Mouse (Mus musculus): Measurements from ENCODE around the gene Grip1.
A peak's percentile ranks its signal among the peaks of the same experiment; 100 is the strongest.

Gene Grip1

DNA sequence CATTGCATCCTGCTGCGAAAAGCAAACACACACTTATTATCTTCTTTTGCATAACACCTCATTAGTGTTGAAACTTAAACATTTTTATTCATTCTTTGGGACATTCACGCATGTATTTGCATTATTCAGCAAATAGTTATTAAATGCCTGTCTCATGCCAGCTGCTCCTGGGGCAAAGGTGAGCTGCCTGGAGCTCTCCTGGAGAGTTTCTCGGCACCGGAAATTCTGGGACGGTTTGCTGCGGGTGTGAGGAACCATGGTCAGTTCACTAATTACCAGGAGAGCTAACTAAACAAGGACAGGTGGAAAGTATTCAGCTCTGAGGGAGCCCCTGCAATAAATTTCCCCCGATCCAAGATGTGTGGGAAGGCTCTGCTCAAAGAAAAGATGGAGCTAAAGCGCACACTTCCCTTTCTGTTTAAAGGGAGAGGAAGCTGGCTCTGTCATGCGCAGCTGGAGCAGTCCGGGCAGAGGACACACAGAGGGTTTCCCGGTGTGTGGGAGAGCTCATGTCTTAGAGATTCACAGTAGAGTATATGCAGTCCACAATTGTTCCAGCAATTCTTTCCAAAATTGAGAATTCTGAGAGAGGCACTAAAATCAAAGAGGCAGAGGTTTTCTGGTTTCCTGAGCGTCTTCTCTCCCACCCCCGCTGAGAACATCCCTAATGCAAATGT, 675.1 kb downstream of the Grip1 start:
- no peak for DNase-seq (ENCODE audit: low read depth, low spot score)

GRCm38 (mm10) chr10:120130621-120131020, 677.0 kb downstream of the Grip1 start:
- peak; percentile 37 for DNase-seq (ENCODE audit: low read depth, low spot score)

DNA sequence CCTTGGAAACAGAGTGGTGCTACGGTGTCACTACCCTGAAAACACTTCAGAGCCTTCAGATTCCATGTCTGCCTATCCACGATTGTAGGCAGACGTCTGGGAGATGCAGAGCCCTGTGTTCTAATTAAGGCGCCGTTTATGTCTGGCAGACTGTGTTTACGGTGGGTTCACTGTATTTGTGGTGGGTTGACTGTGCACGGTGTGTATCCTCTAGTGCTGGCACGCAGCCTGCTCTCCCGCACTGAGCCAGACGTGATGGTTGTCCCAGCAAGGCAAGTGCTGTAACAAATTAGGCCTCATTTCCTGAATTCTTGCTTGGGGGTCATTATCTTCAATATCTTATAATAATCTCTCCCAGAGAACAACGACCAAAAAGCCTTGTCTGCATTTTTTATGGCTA, 680.1 kb downstream of the Grip1 start:
- DNase-seq (ENCODE audit: low read depth, low spot score), result no peak

- no peak for DNase-seq (ENCODE audit: low read depth, low spot score)
Observed at GRCm38 (mm10) chr10:120136020-120136562, 682.5 kb downstream of the Grip1 start.

All from forelimb bud, embryonic 11.5 days (tissue).